Mouse (Mus musculus): ENCODE measurements around the gene Sdhc. TPM values are rescaled to one million over a fixed set of nuclear protein-coding genes. Genes with fewer than 3 reads are reported as not detected.

Gene Sdhc
- total and polyA plus RNA-seq, 2 experiments from 2014 or later: 263 to 313 TPM

DNA sequence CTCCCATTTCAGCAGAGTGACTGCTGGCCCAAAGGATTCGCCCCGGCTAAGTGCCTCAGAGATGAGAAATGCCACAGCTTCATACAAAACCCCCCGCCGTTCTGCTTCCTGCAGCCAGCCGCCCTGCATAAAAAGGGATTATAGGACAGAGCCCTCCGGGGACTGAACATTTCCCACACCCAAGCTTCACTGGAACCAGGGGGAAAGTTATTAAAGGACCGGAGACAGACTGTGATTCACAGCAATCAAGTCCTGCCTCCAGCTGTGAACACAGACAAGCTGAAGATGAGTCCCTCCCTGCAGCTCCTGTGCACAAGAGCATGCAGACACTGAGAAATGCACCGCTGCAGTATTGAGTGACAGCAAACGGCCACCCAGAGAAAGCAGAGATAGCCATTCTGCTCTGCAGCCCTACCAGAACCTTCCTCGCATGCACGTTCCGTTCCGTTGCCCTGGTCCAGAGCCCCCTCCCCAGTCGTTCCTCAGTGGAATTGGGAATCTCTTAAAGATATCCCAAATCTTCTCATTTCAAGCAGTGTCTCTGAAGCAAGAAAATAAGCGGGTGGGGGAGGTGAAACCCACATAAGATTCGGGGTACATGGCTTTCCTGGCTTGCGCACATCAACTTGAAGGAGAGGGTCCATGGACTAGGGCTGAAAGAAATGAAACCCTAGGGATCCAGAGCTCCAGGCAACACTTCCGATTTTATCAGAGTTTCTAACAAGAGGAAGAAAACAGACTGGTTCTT lies 42.9 kb upstream of the Sdhc start:
- WGBS: 3% methylated on average over 18 of the region's 18 CpGs
- peak; percentile 29; the same call in 1 of the 2 replicates for ATAC-seq (ENCODE audit: low FRiP score)

DNA sequence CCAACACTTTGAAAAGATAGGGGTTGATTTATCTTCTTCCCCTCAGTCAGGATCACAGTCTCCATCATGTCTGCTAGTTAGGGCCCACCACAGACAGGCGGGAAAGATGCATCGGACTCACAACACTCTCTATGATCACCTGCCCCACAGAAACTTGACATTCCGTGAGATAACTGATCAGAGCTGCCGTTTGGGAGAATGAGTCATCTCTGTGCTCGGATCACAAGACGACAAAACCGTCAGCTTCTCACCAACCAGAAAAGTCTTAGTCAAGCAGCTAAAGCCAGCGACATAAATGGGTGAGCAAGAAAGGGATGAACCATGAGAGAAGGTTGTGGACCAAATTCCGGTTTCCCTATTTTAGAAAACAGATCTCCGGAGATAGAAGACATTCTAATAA lies 41.9 kb upstream of the Sdhc start:
- Histone ChIP-seq H3K36me3 (ENCODE audit: insufficient read depth, low read length) (no peaks in the 10 kb centered on the region), H3K9me3 (ENCODE audit: low read length) (no peaks in the 10 kb centered on the region), H3K4me3 (ENCODE audit: low read depth, low read length) (no peak overlapping the region), H3K9ac (replicated peaks; ENCODE audit: low read length, poor library complexity, severe bottlenecking) (no peak overlapping the region), H3K4me1 (ENCODE audit: insufficient read depth, low read length) (peaks cover 8% of the 10 kb centered on the region; the same call in 1 of the 2 replicates), H3K27ac (ENCODE audit: low read depth, low read length) (no peak overlapping the region), H3K4me2 (ENCODE audit: low read depth, low read length, poor library complexity, severe bottlenecking) (0 out of 2 replicates have a peak overlapping the region, but pooled peaks have one; percentile 57), H3K27me3 (ENCODE audit: insufficient read depth, low read length) (no peaks in the 10 kb centered on the region)
- no peak for DNase-seq (ENCODE audit: low spot score)
- 50% methylated on average over 10 of the region's 10 CpGs for WGBS
- no peak for ATAC-seq (ENCODE audit: low FRiP score)
- TF ChIP-seq CTCF (IDR thresholded peaks at IDR 0.05): no peak

More for the DNA sequence above, 42.9 kb upstream of the Sdhc start:
- no peak for TF ChIP-seq CTCF (IDR thresholded peaks at IDR 0.05)
- H3K9me3 ChIP-seq (ENCODE audit: low read length): no peaks in the 10 kb centered on the region
- no peaks in the 10 kb centered on the region for H3K36me3 ChIP-seq (ENCODE audit: insufficient read depth, low read length)
- peak overlapping the region; percentile 30 for H3K4me3 ChIP-seq (ENCODE audit: low read depth, low read length)
- H3K27me3 ChIP-seq (ENCODE audit: insufficient read depth, low read length): no peaks in the 10 kb centered on the region
- DNase-seq (ENCODE audit: low spot score): peak; percentile 46
- peak overlapping the region; percentile 57 for H3K4me2 ChIP-seq (ENCODE audit: low read depth, low read length, poor library complexity, severe bottlenecking)
- H3K27ac ChIP-seq (ENCODE audit: low read depth, low read length): 0 out of 2 replicates have a peak overlapping the region, but pooled peaks have one; percentile 26
- H3K4me1 ChIP-seq (ENCODE audit: insufficient read depth, low read length): peaks cover 8% of the 10 kb centered on the region; the same call in 1 of the 2 replicates
- H3K9ac ChIP-seq (replicated peaks; ENCODE audit: low read length, poor library complexity, severe bottlenecking): peak overlapping the region; percentile 44

DNA sequence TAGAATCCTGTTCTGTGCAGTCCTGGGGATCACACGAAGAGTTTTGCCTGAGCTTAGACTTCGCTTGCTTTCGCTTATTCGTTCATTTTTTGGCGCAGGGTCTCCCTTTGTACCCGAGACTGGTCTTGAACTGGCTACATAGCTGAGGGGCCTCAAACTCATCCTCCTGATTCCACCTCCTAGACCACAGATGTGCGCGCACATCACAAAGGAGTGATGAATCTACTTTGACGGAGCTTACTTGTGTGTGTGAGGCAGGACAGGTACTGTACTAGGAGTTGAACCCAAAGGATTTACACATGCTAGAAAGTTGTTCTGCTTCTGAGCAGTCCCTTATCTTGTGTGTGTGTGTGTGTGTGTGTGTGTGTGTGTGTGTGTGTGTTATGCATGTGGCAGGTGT lies 40.4 kb upstream of the Sdhc start:
- H3K27me3 ChIP-seq (ENCODE audit: insufficient read depth, low read length): no peaks in the 10 kb centered on the region
- ATAC-seq (ENCODE audit: low FRiP score): no peak
- no peak overlapping the region for H3K4me3 ChIP-seq (ENCODE audit: low read depth, low read length)
- no peak for DNase-seq (ENCODE audit: low spot score)
- H3K4me1 ChIP-seq (ENCODE audit: insufficient read depth, low read length): peaks cover 8% of the 10 kb centered on the region; the same call in 1 of the 2 replicates
- no peaks in the 10 kb centered on the region for H3K9me3 ChIP-seq (ENCODE audit: low read length)
- TF ChIP-seq CTCF (IDR thresholded peaks at IDR 0.05): no peak
- H3K4me2 ChIP-seq (ENCODE audit: low read depth, low read length, poor library complexity, severe bottlenecking): no peak overlapping the region
- H3K36me3 ChIP-seq (ENCODE audit: insufficient read depth, low read length): no peaks in the 10 kb centered on the region
- H3K27ac ChIP-seq (ENCODE audit: low read depth, low read length): no peak overlapping the region
- H3K9ac ChIP-seq (replicated peaks; ENCODE audit: low read length, poor library complexity, severe bottlenecking): no peak overlapping the region
- WGBS: 95% methylated on average over 9 of the region's 9 CpGs

DNA sequence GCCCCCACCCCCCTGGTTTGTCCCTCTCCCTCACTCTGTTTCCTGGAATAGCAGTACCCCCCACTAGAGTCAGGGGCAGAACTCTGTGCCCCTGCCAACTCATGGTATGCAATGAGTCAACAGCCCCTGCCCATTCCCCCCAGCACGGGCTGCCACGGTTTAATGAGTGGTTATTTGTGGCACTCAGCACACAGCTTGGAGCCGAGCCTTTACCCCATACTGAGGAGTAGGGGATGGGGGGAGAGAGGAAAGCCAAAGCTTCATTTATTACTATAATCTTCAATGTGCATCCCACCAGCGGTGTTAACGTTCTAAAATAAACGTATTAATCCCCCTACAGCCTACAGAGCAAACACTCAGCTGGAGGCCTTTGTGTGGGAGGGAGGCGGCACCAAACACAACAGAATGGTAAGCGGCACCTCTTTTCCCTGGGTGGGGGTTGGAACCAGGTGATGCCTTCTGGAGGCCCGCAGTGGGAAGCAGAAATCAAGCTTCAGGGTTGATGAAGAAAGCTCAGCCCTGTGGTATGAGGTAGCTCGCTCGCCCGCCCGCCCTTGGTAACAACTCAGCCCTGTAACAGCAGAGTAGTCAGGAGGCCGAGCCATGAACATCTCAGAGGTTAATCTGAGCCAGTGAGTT lies 39.2 kb upstream of the Sdhc start:
- Histone ChIP-seq H3K4me2 (ENCODE audit: low read depth, low read length, poor library complexity, severe bottlenecking) (no peak overlapping the region), H3K27ac (ENCODE audit: low read depth, low read length) (no peak overlapping the region), H3K36me3 (ENCODE audit: insufficient read depth, low read length) (no peaks in the 10 kb centered on the region), H3K9me3 (ENCODE audit: low read length) (no peaks in the 10 kb centered on the region), H3K27me3 (ENCODE audit: insufficient read depth, low read length) (no peaks in the 10 kb centered on the region), H3K4me1 (ENCODE audit: insufficient read depth, low read length) (peaks cover 8% of the 10 kb centered on the region; the same call in 1 of the 2 replicates), H3K9ac (replicated peaks; ENCODE audit: low read length, poor library complexity, severe bottlenecking) (no peak overlapping the region), H3K4me3 (ENCODE audit: low read depth, low read length) (no peak overlapping the region)
- ATAC-seq (ENCODE audit: low FRiP score) (no peak), DNase-seq (ENCODE audit: low spot score) (no peak)
- WGBS: 32% methylated on average over 14 of the region's 14 CpGs
- no peak for TF ChIP-seq CTCF (IDR thresholded peaks at IDR 0.05)

DNA sequence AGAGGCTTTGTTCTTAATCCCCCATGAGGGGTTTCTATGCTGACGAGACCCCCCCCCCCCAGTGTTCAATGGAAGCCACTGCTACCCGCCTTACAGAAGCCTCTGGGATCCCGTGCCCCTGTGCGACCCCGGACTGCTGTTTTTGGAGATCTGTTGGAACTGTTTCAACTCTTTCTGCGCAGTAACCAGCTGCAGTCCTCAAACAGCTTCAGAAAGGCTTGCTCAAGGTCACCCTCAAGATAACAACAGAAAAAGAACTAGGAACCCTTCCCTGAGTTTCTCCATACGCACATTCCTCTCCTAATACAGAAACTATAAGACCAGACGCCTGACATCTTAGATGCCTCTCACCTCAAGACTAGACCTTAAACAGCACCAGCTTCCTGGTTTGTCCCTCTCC lies 38.6 kb upstream of the Sdhc start:
- Histone ChIP-seq H3K9ac (replicated peaks; ENCODE audit: low read length, poor library complexity, severe bottlenecking) (no peak overlapping the region), H3K4me2 (ENCODE audit: low read depth, low read length, poor library complexity, severe bottlenecking) (no peak overlapping the region), H3K9me3 (ENCODE audit: low read length) (no peaks in the 10 kb centered on the region), H3K36me3 (ENCODE audit: insufficient read depth, low read length) (no peaks in the 10 kb centered on the region), H3K27me3 (ENCODE audit: insufficient read depth, low read length) (no peaks in the 10 kb centered on the region), H3K4me3 (ENCODE audit: low read depth, low read length) (no peak overlapping the region), H3K4me1 (ENCODE audit: insufficient read depth, low read length) (peaks cover 8% of the 10 kb centered on the region; the same call in 1 of the 2 replicates), H3K27ac (ENCODE audit: low read depth, low read length) (no peak overlapping the region)
- ATAC-seq (ENCODE audit: low FRiP score) (no peak), DNase-seq (ENCODE audit: low spot score) (no peak)
- TF ChIP-seq CTCF (IDR thresholded peaks at IDR 0.05): no peak
- WGBS: 24% methylated on average over 8 of the region's 8 CpGs

All from midbrain, postnatal 0 days (tissue).